Mouse (Mus musculus): ENCODE measurements around the gene Ace3. TPM values are rescaled to one million over a fixed set of nuclear protein-coding genes. Genes with fewer than 3 reads are reported as not detected.

The Ace3 gene
- not detected in 2 replicates for polyA plus RNA-seq (2016; fragmentation: Nextera tagmentation; extraction: Ambion mirVana)

DNA sequence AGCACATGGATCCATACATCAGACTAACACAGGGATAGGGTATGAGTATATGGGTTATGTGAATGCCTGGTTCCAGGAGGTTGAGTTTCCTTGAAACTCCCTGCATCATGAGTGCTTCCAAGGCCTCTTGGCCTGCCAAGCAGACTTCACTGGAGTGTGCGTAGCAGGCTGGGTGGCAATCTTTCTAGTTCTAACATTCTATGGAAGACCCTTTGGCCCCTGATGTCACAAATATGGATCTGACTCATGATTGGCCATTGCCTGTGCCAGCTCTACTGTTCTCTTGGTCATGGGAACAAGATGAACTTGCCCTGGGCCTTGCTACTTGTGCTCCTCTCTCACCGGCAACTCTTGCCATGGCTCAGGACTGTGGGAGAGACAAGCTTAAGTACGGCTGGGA, at the start of gene Ace3:
Gene Ace3 (plus strand): TSS at position 301 of the 400 bp plus-strand sequence.
- H3K36me3 ChIP-seq = no peaks in the 10 kb centered on the region
- H3K4me3 ChIP-seq = no peak within 1 kb of the TSS
- no peak within 1 kb of the TSS for H3K4me2 ChIP-seq (replicated peaks)
- no peak within 1 kb of the TSS for H3K9ac ChIP-seq
- no peaks in the 10 kb centered on the region; the same call in 1 of the 2 replicates for H3K27me3 ChIP-seq (replicated peaks)
- 100% methylated on average over 3 of the region's 3 CpGs for WGBS
- H3K4me1 ChIP-seq = no peaks in the 10 kb centered on the region
- no peaks in the 10 kb centered on the region for H3K9me3 ChIP-seq
- H3K27ac ChIP-seq = no peak within 1 kb of the TSS
- ATAC-seq (ENCODE audit: low FRiP score, low read depth) = no peak

DNA sequence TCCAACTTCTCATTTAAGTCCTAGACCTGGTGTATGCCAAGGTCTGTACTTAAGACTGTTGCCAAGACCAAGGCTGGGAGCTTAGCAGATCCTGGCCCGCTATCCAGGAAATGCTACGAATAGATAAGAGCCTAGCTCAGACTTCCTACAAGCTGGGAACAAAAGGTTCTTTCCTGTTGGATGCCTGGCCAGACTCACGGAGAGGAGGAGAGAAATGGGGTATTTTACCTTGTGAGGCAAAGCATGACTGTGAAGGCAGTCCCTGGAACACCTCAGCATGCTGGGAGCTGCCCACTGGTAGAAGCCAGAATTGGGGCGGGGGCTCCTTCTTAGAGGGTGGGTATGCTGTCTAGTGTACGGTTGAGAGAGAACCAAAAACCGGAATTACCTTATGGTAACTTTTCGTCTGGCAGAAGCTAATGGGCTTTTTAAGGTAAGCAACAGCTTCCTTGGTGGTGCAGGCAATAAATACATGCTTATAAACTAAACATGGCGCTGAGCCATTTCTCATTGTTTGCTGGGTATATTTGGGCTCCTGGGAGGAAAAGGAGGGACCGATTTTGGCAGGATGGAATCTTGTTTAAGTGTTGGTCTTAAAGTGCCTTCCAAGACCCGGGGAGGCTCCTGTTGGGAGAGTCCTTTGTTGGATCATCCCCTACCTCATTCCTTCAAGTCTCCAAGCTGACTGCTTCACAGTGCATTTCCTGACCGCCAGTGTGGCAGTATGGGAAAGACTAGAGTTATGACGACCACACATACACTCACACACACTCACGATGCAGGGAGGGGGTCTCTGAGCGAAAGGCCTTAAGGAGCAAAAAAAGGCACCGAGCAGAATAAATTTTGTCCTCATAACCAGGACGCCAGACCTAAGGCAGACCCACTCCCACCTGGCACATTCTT, 49.5 kb upstream of the Ace3 start:
- 81% methylated on average over 16 of the region's 16 CpGs for WGBS
- Histone ChIP-seq H3K27ac (no peak overlapping the region), H3K4me3 (peak overlapping the region; percentile 63; the same call in 1 of the 2 replicates), H3K4me2 (replicated peaks) (peak overlapping the region; percentile 97), H3K27me3 (replicated peaks) (peaks cover 33% of the 10 kb centered on the region), H3K4me1 (peaks cover 11% of the 10 kb centered on the region), H3K36me3 (no peaks in the 10 kb centered on the region), H3K9ac (no peak overlapping the region), H3K9me3 (no peaks in the 10 kb centered on the region)
- no peak for ATAC-seq (ENCODE audit: low FRiP score, low read depth)

DNA sequence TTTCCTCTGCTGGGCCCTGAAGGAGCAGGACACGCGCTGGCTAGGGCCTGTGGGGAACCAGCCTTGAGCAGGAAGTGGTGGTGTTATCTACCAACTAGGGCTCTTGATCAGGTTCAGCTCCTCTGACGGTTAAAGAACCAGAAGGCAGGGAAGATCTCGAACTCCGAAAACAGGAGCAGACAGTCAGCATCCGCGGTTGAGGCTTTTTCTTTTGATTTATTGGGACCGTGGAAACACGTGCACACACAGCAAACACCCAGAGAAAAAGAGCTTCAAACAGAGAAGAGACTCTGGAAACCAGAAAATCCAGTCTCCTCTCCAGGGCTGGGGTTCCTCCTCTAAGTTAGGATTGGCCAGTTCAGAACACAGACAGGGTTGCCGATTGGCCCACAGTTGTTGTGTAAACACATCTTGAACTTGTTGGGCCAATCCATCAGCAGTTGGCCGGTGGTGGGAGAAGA, 47.8 kb upstream of the Ace3 start:
- no peak for ATAC-seq (ENCODE audit: low FRiP score, low read depth)
- Histone ChIP-seq H3K4me1 (peaks cover 11% of the 10 kb centered on the region), H3K9ac (0 out of 2 replicates have a peak overlapping the region, but pooled peaks have one; percentile 13), H3K4me3 (no peak overlapping the region), H3K27ac (no peak overlapping the region), H3K4me2 (replicated peaks) (no peak overlapping the region), H3K27me3 (replicated peaks) (peaks cover 24% of the 10 kb centered on the region), H3K9me3 (no peaks in the 10 kb centered on the region), H3K36me3 (no peaks in the 10 kb centered on the region)
- WGBS = 48% methylated on average over 11 of the region's 11 CpGs

DNA sequence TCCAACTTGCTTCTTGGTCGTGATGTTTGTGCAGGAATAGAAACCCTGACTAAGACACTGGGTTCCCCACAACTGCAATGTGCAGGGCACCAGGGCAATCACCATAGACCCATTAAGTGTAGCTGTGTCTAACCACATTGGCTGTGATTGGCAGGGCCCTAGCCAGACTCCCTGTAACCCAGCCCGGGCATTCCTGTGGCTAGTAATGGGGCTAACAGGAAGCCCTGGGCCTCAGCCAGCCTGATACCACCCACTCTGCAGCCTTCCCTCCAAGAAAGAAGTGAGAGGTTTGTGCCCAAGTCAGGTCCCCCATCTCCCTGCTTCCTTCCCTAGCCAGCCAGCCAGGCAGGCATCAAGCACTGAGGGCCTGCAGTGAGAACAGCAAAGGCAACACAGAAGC, 46.2 kb upstream of the Ace3 start:
- Histone ChIP-seq H3K36me3 (no peaks in the 10 kb centered on the region), H3K9me3 (no peaks in the 10 kb centered on the region), H3K4me2 (replicated peaks) (no peak overlapping the region), H3K9ac (no peak overlapping the region), H3K4me3 (no peak overlapping the region), H3K27me3 (replicated peaks) (peaks cover 18% of the 10 kb centered on the region), H3K27ac (no peak overlapping the region), H3K4me1 (peaks cover 11% of the 10 kb centered on the region)
- WGBS = 78% methylated on average over 2 of the region's 2 CpGs
- no peak for ATAC-seq (ENCODE audit: low FRiP score, low read depth)

DNA sequence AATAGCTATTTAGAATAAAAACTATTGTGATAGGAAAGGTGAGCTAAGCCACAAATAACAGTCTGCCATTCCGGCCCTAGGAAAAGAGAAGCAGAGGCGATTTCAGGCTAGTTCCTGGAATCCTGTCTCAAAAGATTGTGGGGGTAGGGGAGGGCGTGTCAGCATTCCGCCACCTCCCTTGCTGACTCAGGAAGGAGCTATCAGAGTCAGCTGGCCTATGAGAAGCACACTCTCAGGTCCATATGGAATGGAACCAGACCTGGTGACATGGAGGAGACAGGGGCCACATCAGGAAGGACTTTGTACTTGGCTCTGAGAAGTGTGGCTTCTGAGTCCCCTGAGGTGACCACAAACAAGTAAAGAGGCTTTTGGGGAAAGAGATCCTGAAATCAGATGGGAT, 44.0 kb upstream of the Ace3 start:
- H3K4me3 ChIP-seq = no peak overlapping the region

DNA sequence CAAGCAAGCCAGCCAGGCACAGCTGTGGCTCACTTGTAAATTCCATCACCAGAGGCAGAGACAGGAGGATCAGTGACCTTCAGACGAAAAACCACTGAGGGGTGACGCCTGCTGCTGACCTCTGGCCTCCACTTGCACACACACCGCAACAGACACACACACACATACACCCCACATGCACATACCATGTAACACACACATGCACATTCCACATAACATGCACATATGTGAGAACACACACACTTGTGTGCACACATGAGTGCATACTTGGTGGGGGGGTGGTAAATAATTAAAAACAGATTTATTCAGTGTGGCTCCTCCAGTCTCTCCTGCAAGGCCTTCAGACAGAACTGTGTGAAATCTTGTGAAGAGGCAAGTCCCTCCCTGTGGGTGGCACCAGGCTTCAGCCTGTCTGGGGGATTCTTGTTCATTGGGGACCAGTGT, 42.9 kb upstream of the Ace3 start:
- ATAC-seq (ENCODE audit: low FRiP score, low read depth) = no peak
- H3K27ac ChIP-seq = no peak overlapping the region
- 61% methylated on average over 3 of the region's 3 CpGs for WGBS

More for the DNA sequence above, 44.0 kb upstream of the Ace3 start:
- Histone ChIP-seq H3K4me1 (no peaks in the 10 kb centered on the region; the same call in 1 of the 2 replicates), H3K36me3 (no peaks in the 10 kb centered on the region), H3K27me3 (replicated peaks) (peaks cover 1% of the 10 kb centered on the region; the same call in 1 of the 2 replicates), H3K27ac (no peak overlapping the region), H3K9me3 (no peaks in the 10 kb centered on the region), H3K4me2 (replicated peaks) (no peak overlapping the region), H3K9ac (no peak overlapping the region)
- ATAC-seq (ENCODE audit: low FRiP score, low read depth) = no peak
- WGBS = 79% methylated on average over 4 of the region's 4 CpGs

DNA sequence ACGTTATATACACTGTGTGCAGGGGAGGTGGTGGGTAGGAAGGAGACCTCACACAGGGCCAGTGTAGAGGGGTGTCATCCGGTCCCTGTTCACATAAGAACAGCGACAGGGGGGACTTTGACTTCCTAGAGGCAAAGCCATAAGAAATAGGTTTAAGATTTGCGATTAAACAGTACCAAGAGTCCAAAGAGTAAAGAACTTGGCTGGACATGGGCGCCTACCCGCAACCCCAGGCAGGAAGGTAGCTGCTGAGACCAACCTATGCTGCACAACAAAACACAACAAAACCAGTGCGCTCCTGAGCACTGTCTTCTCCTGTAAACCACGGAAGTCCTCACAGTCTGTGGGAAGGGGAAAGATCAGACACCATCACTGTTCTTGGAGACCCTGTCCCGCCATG, 42.4 kb upstream of the Ace3 start:
- Histone ChIP-seq H3K4me2 (replicated peaks) (no peak overlapping the region), H3K9me3 (no peaks in the 10 kb centered on the region), H3K27ac (no peak overlapping the region), H3K4me3 (no peak overlapping the region), H3K4me1 (no peaks in the 10 kb centered on the region; the same call in 1 of the 2 replicates), H3K9ac (no peak overlapping the region), H3K36me3 (no peaks in the 10 kb centered on the region), H3K27me3 (replicated peaks) (no peaks in the 10 kb centered on the region)
- whole genome bisulfite sequencing = 89% methylated on average over 9 of the region's 9 CpGs
- ATAC-seq (ENCODE audit: low FRiP score, low read depth) = no peak

More for the DNA sequence above, 42.9 kb upstream of the Ace3 start:
- no peaks in the 10 kb centered on the region; the same call in 1 of the 2 replicates for H3K4me1 ChIP-seq
- no peak overlapping the region for H3K9ac ChIP-seq
- no peak overlapping the region for H3K4me2 ChIP-seq (replicated peaks)
- no peak overlapping the region for H3K4me3 ChIP-seq
- H3K9me3 ChIP-seq = no peaks in the 10 kb centered on the region
- no peaks in the 10 kb centered on the region for H3K27me3 ChIP-seq (replicated peaks)
- no peaks in the 10 kb centered on the region for H3K36me3 ChIP-seq

DNA sequence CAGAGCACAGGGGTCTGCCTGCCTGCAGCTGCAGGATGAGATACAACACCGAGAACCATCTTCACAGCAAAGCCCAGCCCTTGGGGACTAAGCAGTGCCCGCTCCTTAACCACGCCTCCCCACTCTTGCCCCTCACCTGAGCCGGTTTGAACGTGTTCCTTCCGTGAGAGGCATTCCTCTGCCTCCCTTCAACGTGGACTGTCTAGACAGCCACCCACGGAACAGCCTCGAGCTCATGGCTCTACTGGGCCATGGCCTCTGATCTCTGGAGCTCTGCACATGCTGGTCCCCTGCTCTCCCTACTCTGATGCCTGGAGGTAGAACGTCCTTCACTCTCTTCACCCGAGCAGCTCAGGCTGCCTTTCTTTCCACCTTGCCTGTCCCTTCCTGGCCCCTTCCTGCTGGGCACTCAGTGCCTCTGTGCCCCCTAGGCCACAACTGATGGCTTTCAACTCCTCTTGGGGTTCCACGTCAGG, 41.5 kb upstream of the Ace3 start, which contains the start of gene Cyb561:
Gene Cyb561 (minus strand): TSS at position 426 of the 476 bp plus-strand sequence.
- H3K9ac ChIP-seq = no peak within 1 kb of the TSS
- no peak within 1 kb of the TSS for H3K4me3 ChIP-seq
- H3K27ac ChIP-seq = no peak within 1 kb of the TSS
- no peak for ATAC-seq (ENCODE audit: low FRiP score, low read depth)
- no peaks in the 10 kb centered on the region for H3K27me3 ChIP-seq (replicated peaks)
- no peak within 1 kb of the TSS for H3K4me2 ChIP-seq (replicated peaks)
- H3K4me1 ChIP-seq = no peaks in the 10 kb centered on the region
- no peaks in the 10 kb centered on the region for H3K9me3 ChIP-seq
- no peaks in the 10 kb centered on the region for H3K36me3 ChIP-seq
- WGBS = 76% methylated on average over 12 of the region's 12 CpGs

DNA sequence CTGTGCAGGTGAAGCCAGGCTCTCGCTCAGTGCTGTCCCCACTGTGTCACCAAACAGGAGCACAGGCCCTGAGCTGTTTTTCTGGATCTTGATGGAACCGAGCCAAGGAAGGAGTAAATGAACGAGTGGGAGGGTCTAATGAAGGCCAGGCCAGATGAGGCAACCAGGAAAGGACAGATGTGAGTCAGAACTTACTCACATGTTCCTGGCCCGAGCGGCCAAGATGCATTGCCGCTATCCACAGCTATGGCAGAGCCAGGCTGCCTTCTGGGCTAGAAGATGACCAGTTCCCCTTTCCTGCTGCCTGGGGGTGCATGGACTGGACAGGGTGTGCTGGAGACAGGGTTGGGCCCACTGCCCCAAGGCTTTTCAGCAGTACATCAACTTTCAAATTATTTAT, 41.1 kb upstream of the Ace3 start:
- Histone ChIP-seq H3K27ac (no peak overlapping the region), H3K4me1 (no peaks in the 10 kb centered on the region), H3K9me3 (no peaks in the 10 kb centered on the region), H3K4me3 (no peak overlapping the region), H3K9ac (no peak overlapping the region), H3K4me2 (replicated peaks) (no peak overlapping the region), H3K36me3 (no peaks in the 10 kb centered on the region), H3K27me3 (replicated peaks) (no peaks in the 10 kb centered on the region)
- no peak for ATAC-seq (ENCODE audit: low FRiP score, low read depth)
- WGBS = 85% methylated on average over 6 of the region's 6 CpGs

DNA sequence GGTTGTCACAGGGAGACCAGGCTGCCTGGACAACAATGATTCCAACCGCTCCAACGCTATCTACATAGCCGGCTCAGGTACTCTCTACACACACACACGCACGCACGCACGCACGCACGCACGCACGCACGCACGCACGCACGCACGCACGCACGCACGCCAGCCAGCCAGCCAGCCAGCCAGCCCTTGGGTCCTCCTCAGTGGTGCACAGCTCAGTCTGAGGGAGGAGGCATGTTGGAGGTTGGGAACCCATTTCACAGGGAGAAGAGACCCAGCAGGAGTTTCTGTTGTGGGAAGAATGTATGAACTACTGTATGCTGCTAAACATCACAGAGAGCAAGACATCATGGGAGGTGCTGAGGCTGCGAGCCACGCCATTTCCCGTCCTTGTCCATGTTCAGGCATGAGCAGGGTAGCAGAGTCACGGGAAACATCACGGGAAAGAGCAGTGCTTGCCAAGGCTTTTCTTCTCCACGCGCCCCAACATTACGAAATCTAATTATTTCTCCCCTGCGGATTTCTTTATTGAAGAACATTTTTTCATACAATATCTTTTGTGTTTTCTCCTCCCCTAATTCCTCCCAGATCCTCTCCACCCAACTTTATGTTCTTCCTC, 38.6 kb upstream of the Ace3 start:
- Histone ChIP-seq H3K4me2 (replicated peaks) (no peak overlapping the region), H3K4me3 (no peak overlapping the region), H3K27ac (no peak overlapping the region), H3K9me3 (no peaks in the 10 kb centered on the region), H3K4me1 (no peaks in the 10 kb centered on the region), H3K9ac (no peak overlapping the region), H3K36me3 (no peaks in the 10 kb centered on the region), H3K27me3 (replicated peaks) (no peaks in the 10 kb centered on the region)
- no peak for ATAC-seq (ENCODE audit: low FRiP score, low read depth)
- WGBS = 89% methylated on average over 28 of the region's 28 CpGs

DNA sequence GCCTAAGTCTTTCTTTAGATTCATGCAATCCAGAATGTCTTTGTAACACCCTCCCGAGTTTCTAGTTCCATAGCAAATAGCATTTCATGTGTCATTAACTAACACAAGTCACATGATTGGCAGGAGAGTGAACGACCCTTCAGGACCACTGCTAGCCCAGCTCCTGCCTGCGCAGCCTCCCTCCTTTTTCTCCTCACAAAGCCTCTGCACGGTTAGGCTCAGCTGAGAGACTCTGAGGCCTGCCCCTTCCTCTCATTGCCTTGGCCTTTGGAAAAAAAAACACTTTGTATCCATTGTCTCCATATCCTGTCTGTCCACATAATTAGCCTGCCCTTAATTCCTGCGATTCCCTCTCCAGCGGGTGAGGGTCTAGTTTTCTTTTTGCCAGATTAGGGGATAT, 37.0 kb upstream of the Ace3 start:
- no peak overlapping the region for H3K9ac ChIP-seq
- no peak for ATAC-seq (ENCODE audit: low FRiP score, low read depth)
- H3K27ac ChIP-seq = no peak overlapping the region
- no peak overlapping the region for H3K4me2 ChIP-seq (replicated peaks)
- H3K4me3 ChIP-seq = no peak overlapping the region
- H3K4me1 ChIP-seq = no peaks in the 10 kb centered on the region
- no peaks in the 10 kb centered on the region for H3K9me3 ChIP-seq
- WGBS = 50% methylated on average over 6 of the region's 6 CpGs
- H3K27me3 ChIP-seq (replicated peaks) = no peaks in the 10 kb centered on the region
- H3K36me3 ChIP-seq = no peaks in the 10 kb centered on the region

DNA sequence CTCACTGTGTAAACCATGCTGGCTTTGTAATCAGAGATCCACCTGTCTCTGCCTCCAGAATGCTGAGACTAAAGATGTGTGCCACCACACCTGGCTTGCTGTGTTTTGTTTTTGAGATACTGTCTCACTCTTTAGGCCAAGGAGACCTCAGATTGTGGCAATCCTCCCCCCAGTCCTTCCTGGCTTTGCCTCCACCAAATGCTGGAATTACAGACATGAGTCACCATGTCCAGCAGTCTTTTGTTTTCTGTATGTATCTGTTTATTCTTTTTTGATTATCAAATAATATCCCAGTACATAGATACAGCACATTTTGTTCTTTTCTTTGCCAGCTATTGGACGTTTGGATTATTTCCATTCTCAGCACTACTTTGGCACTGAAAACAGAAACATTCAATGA, 35.9 kb upstream of the Ace3 start:
- H3K4me1 ChIP-seq = no peaks in the 10 kb centered on the region
- no peak overlapping the region for H3K27ac ChIP-seq
- no peak for ATAC-seq (ENCODE audit: low FRiP score, low read depth)
- no peaks in the 10 kb centered on the region for H3K27me3 ChIP-seq (replicated peaks)
- H3K9me3 ChIP-seq = no peaks in the 10 kb centered on the region
- no peak overlapping the region for H3K4me3 ChIP-seq
- H3K9ac ChIP-seq = no peak overlapping the region
- H3K4me2 ChIP-seq (replicated peaks) = no peak overlapping the region
- H3K36me3 ChIP-seq = no peaks in the 10 kb centered on the region
- WGBS = 60% methylated on average over 1 of the region's 1 CpGs

All from neural tube, embryonic 12.5 days (tissue).